Mouse (Mus musculus): ENCODE data around the gene Map1b. TPM values are rescaled to one million over a fixed set of nuclear protein-coding genes. Genes with fewer than 3 reads are reported as not detected.

The Map1b gene
- total RNA-seq, 2 experiments from 2014 or later, result 36.4 to 36.5 TPM

GRCm38 (mm10) chr13:99414352-99414742 is 102.0 kb downstream of the Map1b start:
- intact Hi-C loops (cut with DNase I), result no loop called here
- no peak for DNase-seq

GRCm38 (mm10) chr13:99413481-99414351 is 102.6 kb downstream of the Map1b start:
- intact Hi-C loops (cut with DNase I), result no loop called here
- no peak for DNase-seq

- intact Hi-C loops (cut with DNase I), result no loop called here
- peak; percentile 73 to 74 for DNase-seq
Measured at GRCm38 (mm10) chr13:99412477-99413080, 103.8 kb downstream of the Map1b start.

- intact Hi-C loops (cut with DNase I), result no loop called here
- no peak for DNase-seq
Measured at GRCm38 (mm10) chr13:99411761-99412160, 104.6 kb downstream of the Map1b start.

GRCm38 (mm10) chr13:99410611-99411515 is 105.5 kb downstream of the Map1b start:
- intact Hi-C loops (cut with DNase I), result no loop called here
- DNase-seq, result no peak

- DNase-seq, result no peak
- intact Hi-C loops (cut with DNase I), result no loop called here
Measured at GRCm38 (mm10) chr13:99409216-99409615, 107.1 kb downstream of the Map1b start.

- intact Hi-C loops (cut with DNase I), result no loop called here
- no peak for DNase-seq
Measured at GRCm38 (mm10) chr13:99399373-99399772, 117.0 kb downstream of the Map1b start.

- intact Hi-C loops (cut with DNase I), result no loop called here
- peak; percentile 50 to 53 for DNase-seq
Measured at GRCm38 (mm10) chr13:99398149-99398701, 118.1 kb downstream of the Map1b start.

GRCm38 (mm10) chr13:99397228-99397627 is 119.1 kb downstream of the Map1b start:
- no peak for DNase-seq
- intact Hi-C loops (cut with DNase I), result no loop called here

- no peak for DNase-seq
- intact Hi-C loops (cut with DNase I), result no loop called here
Measured at GRCm38 (mm10) chr13:99395531-99395930, 120.8 kb downstream of the Map1b start.

- DNase-seq, result no peak
- intact Hi-C loops (cut with DNase I), result no loop called here
Measured at GRCm38 (mm10) chr13:99394694-99395093, 121.6 kb downstream of the Map1b start.

GRCm38 (mm10) chr13:99393128-99393527 is 123.2 kb downstream of the Map1b start:
- DNase-seq, result no peak
- intact Hi-C loops (cut with DNase I), result no loop called here

GRCm38 (mm10) chr13:99391417-99391816 is 124.9 kb downstream of the Map1b start:
- DNase-seq, result peak; percentile 57 to 61
- intact Hi-C loops (cut with DNase I), result no loop called here

GRCm38 (mm10) chr13:99387901-99388811 is 128.2 kb downstream of the Map1b start:
- no peak for DNase-seq
- intact Hi-C loops (cut with DNase I), result no loop called here

GRCm38 (mm10) chr13:99386341-99386740 is 130.0 kb downstream of the Map1b start:
- intact Hi-C loops (cut with DNase I), result no loop called here
- no peak for DNase-seq

GRCm38 (mm10) chr13:99385911-99386310 is 130.4 kb downstream of the Map1b start:
- no peak for DNase-seq
- intact Hi-C loops (cut with DNase I), result no loop called here

GRCm38 (mm10) chr13:99384555-99385203 is 131.7 kb downstream of the Map1b start:
- peak in 1 of 2 experiments; percentile 29 for DNase-seq
- intact Hi-C loops (cut with DNase I), result no loop called here

GRCm38 (mm10) chr13:99382373-99382772 is 134.0 kb downstream of the Map1b start:
- intact Hi-C loops (cut with DNase I), result no loop called here
- DNase-seq, result no peak

GRCm38 (mm10) chr13:99378223-99378622 is 138.1 kb downstream of the Map1b start:
- no peak for DNase-seq
- intact Hi-C loops (cut with DNase I), result no loop called here

Data from heart, postnatal 10 days (tissue).